Mouse (Mus musculus): ENCODE results near the gene Npas4.

DNA sequence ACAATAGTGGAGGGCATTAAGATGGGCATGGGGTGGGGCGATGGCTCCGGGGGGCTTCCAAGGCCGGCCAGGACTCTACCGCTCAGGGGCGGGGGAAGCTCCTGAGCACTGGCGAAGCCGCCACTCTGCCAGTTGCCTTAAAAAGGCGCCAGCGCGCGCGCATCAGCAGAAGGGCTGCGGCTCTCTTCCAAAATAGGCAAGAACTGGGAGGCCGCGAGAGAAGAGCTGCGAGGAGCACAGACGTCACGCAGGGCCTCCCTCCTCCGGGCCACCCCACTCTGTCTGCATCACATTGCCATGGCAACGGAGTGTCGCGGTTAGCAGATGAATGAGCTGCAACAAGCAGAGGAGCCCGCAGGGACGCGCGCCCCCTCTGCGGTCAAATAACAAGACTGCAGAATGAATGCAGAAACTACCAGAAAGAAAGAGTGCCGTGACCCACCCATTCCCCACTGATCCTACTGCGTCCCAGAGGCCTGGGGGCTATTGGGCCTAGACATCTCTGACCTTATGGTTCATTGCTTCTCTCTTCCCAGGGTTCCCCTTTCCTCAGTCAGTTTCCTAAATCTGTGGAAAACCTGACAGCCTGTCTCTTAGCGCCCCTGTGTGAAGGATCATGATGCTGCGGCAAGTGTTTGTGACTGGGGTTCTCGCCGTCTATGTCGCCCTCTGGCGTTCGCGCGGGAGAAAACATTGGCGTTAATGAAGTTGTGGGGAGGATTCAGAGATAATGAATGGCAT lies 11.7 kb upstream of the Npas4 start:
- TF ChIP-seq CTCF (IDR thresholded peaks at IDR 0.05; ENCODE audit: low read depth) (peak; percentile 91), EP300 (IDR thresholded peaks at IDR 0.05; ENCODE audit: low read depth) (no peak)
